Mouse (Mus musculus): ENCODE measurements around the gene Ctnnbip1. TPM values are rescaled to one million over a fixed set of nuclear protein-coding genes. Genes with fewer than 3 reads are reported as not detected.
A peak's percentile ranks its signal among the peaks of the same experiment; 100 is the strongest.

Gene Ctnnbip1
- total RNA-seq, 1 experiment, result 18.3 TPM

GRCm38 (mm10) chr4:149484566-149484965 lies 33.5 kb upstream of the Ctnnbip1 start:
- Histone ChIP-seq H3K4me3 (ENCODE audit: insufficient read depth in 1 of 2, low read depth in 1 of 2, low read length in 2 of 2, poor library complexity in 1 of 2, severe bottlenecking in 1 of 2) (peak overlapping the region; percentile 62 to 95), H3K9ac (ENCODE audit: insufficient read depth, low read depth, low read length, poor library complexity, severe bottlenecking) (peak overlapping the region; percentile 74), H3K4me1 (ENCODE audit: control insufficient read depth in 2 of 2, insufficient read depth in 2 of 2, low read length in 2 of 2, poor library complexity in 1 of 2) (peaks cover 2 to 6% of the 10 kb centered on the region in 2 experiments; a peak in 2 of 4 replicates), H3K9me3 (ENCODE audit: control insufficient read depth, insufficient read depth, low read depth, low read length) (no peaks in the 10 kb centered on the region), H3K27ac (ENCODE audit: insufficient read depth, low read depth, low read length, poor library complexity, severe bottlenecking) (no peak overlapping the region; the same call in 1 of the 2 replicates), H3K36me3 (ENCODE audit: control insufficient read depth, insufficient read depth, low read length, poor library complexity, severe bottlenecking) (peaks cover 15% of the 10 kb centered on the region)
- DNase-seq (ENCODE audit: low read depth, low spot score), result no peak
- TF ChIP-seq HCFC1 (IDR thresholded peaks at IDR 0.05; ENCODE audit: borderline replicate concordance, insufficient read depth, low read length), result no peak
- no peak for TF ChIP-seq ZC3H11A (IDR thresholded peaks at IDR 0.05; ENCODE audit: borderline replicate concordance, low read depth, low read length)
- TF ChIP-seq MAFK (IDR thresholded peaks at IDR 0.05; ENCODE audit: insufficient read depth, low read depth, low read length), result no peak
- no peak for TF ChIP-seq CHD2 (IDR thresholded peaks at IDR 0.05; ENCODE audit: low read depth, low read length)
- in situ Hi-C loops (cut with MboI; ENCODE audit: low sequenced_read_pairs in 2 of 2, unreplicated experiment in 2 of 2), result no loop called here

- Histone ChIP-seq H3K9ac (ENCODE audit: insufficient read depth, low read depth, low read length, poor library complexity, severe bottlenecking) (peak within 1 kb of the TSS; percentile 89), H3K36me3 (ENCODE audit: control insufficient read depth, insufficient read depth, low read length, poor library complexity, severe bottlenecking) (peaks cover 19% of the 10 kb centered on the region), H3K27ac (ENCODE audit: insufficient read depth, low read depth, low read length, poor library complexity, severe bottlenecking) (peak within 1 kb of the TSS; percentile 54), H3K4me3 (ENCODE audit: insufficient read depth in 1 of 2, low read depth in 1 of 2, low read length in 2 of 2, poor library complexity in 1 of 2, severe bottlenecking in 1 of 2) (peak within 1 kb of the TSS; percentile 90 to 95), H3K4me1 (ENCODE audit: control insufficient read depth in 2 of 2, insufficient read depth in 2 of 2, low read length in 2 of 2, poor library complexity in 1 of 2) (peaks cover 2 to 5% of the 10 kb centered on the region in 2 experiments; a peak in 2 of 4 replicates), H3K9me3 (ENCODE audit: control insufficient read depth, insufficient read depth, low read depth, low read length) (no peaks in the 10 kb centered on the region)
- in situ Hi-C loops (cut with MboI; ENCODE audit: low sequenced_read_pairs in 2 of 2, unreplicated experiment in 2 of 2), result no loop called here
- TF ChIP-seq HCFC1 (IDR thresholded peaks at IDR 0.05; ENCODE audit: borderline replicate concordance, insufficient read depth, low read length) (peak; percentile 76; the same call in 1 of the 2 replicates), ZNF384 (IDR thresholded peaks at IDR 0.05; ENCODE audit: low read depth, low read length) (no peak), MAFK (IDR thresholded peaks at IDR 0.05; ENCODE audit: insufficient read depth, low read depth, low read length) (no peak), ZC3H11A (IDR thresholded peaks at IDR 0.05; ENCODE audit: borderline replicate concordance, low read depth, low read length) (no peak), CHD2 (IDR thresholded peaks at IDR 0.05; ENCODE audit: low read depth, low read length) (peak; percentile 31; the same call in 1 of the 2 replicates)
- DNase-seq (ENCODE audit: low read depth, low spot score), result peak; percentile 94
These were observed 32.8 kb upstream of the Ctnnbip1 start, which contains the start of the genes Nmnat1 and Lzic for GRCm38 (mm10) chr4:149485053-149485824. TSS of gene Nmnat1 (minus strand) at chr4:149485202. TSS of gene Lzic (plus strand) at chr4:149485229.

- Histone ChIP-seq H3K27ac (ENCODE audit: insufficient read depth, low read depth, low read length, poor library complexity, severe bottlenecking) (peak overlapping the region; percentile 54; the same call in 1 of the 2 replicates), H3K4me1 (ENCODE audit: control insufficient read depth in 2 of 2, insufficient read depth in 2 of 2, low read length in 2 of 2, poor library complexity in 1 of 2) (peaks cover 2 to 5% of the 10 kb centered on the region in 2 experiments; a peak in 1 of 4 replicates), H3K9me3 (ENCODE audit: control insufficient read depth, insufficient read depth, low read depth, low read length) (no peaks in the 10 kb centered on the region), H3K9ac (ENCODE audit: insufficient read depth, low read depth, low read length, poor library complexity, severe bottlenecking) (peak overlapping the region; percentile 89), H3K36me3 (ENCODE audit: control insufficient read depth, insufficient read depth, low read length, poor library complexity, severe bottlenecking) (peaks cover 19% of the 10 kb centered on the region), H3K4me3 (ENCODE audit: insufficient read depth in 1 of 2, low read depth in 1 of 2, low read length in 2 of 2, poor library complexity in 1 of 2, severe bottlenecking in 1 of 2) (peak overlapping the region; percentile 90 to 95)
- no peak for DNase-seq (ENCODE audit: low read depth, low spot score)
- TF ChIP-seq ZNF384 (IDR thresholded peaks at IDR 0.05; ENCODE audit: low read depth, low read length) (no peak), ZC3H11A (IDR thresholded peaks at IDR 0.05; ENCODE audit: borderline replicate concordance, low read depth, low read length) (no peak), MAFK (IDR thresholded peaks at IDR 0.05; ENCODE audit: insufficient read depth, low read depth, low read length) (no peak), CHD2 (IDR thresholded peaks at IDR 0.05; ENCODE audit: low read depth, low read length) (no peak), HCFC1 (IDR thresholded peaks at IDR 0.05; ENCODE audit: borderline replicate concordance, insufficient read depth, low read length) (no peak)
- in situ Hi-C loops (cut with MboI; ENCODE audit: low sequenced_read_pairs in 2 of 2, unreplicated experiment in 2 of 2), result no loop called here
These were observed 32.2 kb upstream of the Ctnnbip1 start for GRCm38 (mm10) chr4:149485825-149486206.

GRCm38 (mm10) chr4:149487729-149488128 lies 30.3 kb upstream of the Ctnnbip1 start:
- H3K36me3 ChIP-seq (ENCODE audit: control insufficient read depth, insufficient read depth, low read length, poor library complexity, severe bottlenecking), result peaks cover 21% of the 10 kb centered on the region
- in situ Hi-C loops (cut with MboI; ENCODE audit: low sequenced_read_pairs in 2 of 2, unreplicated experiment in 2 of 2), result no loop called here
- peaks cover 2 to 5% of the 10 kb centered on the region in 2 experiments; a peak in 1 of 4 replicates for H3K4me1 ChIP-seq (ENCODE audit: control insufficient read depth in 2 of 2, insufficient read depth in 2 of 2, low read length in 2 of 2, poor library complexity in 1 of 2)
- no peak for TF ChIP-seq HCFC1 (IDR thresholded peaks at IDR 0.05; ENCODE audit: borderline replicate concordance, insufficient read depth, low read length)
- no peak for TF ChIP-seq ZNF384 (IDR thresholded peaks at IDR 0.05; ENCODE audit: low read depth, low read length)
- no peak for TF ChIP-seq CHD2 (IDR thresholded peaks at IDR 0.05; ENCODE audit: low read depth, low read length)
- no peak for TF ChIP-seq MAFK (IDR thresholded peaks at IDR 0.05; ENCODE audit: insufficient read depth, low read depth, low read length)
- TF ChIP-seq ZC3H11A (IDR thresholded peaks at IDR 0.05; ENCODE audit: borderline replicate concordance, low read depth, low read length), result no peak
- no peaks in the 10 kb centered on the region for H3K9me3 ChIP-seq (ENCODE audit: control insufficient read depth, insufficient read depth, low read depth, low read length)
- no peak overlapping the region for H3K9ac ChIP-seq (ENCODE audit: insufficient read depth, low read depth, low read length, poor library complexity, severe bottlenecking)
- H3K4me3 ChIP-seq (ENCODE audit: insufficient read depth in 1 of 2, low read depth in 1 of 2, low read length in 2 of 2, poor library complexity in 1 of 2, severe bottlenecking in 1 of 2), result no peak overlapping the region
- no peak for DNase-seq (ENCODE audit: low read depth, low spot score)
- no peak overlapping the region for H3K27ac ChIP-seq (ENCODE audit: insufficient read depth, low read depth, low read length, poor library complexity, severe bottlenecking)
